Mouse (Mus musculus) spleen, postnatal 4 days (tissue): ENCODE measurements around the gene Crygb.
"Not testable (repeated sequence)": the region's sequence is repeated elsewhere in the genome, so short reads cannot be mapped to it uniquely, and the experiment has no call there.

Experiments used
- DNase-seq, 2 experiments: peaks; one replicate each; pipeline ENCODE4 v3.0.0; 2022; ENCODE audit warnings: low spot score in 2 of 2

The Crygb gene

GRCm38 (mm10) chr1:65073589-65073988 is 8.5 kb downstream of the Crygb start, which contains the start of gene Crygc:
Gene Crygc (minus strand): TSS chr1:65073689.
- DNase-seq, result no peak

GRCm38 (mm10) chr1:65067842-65068241 is 14.2 kb downstream of the Crygb start:
- no peak for DNase-seq

GRCm38 (mm10) chr1:65064201-65064600 is 17.9 kb downstream of the Crygb start:
- DNase-seq, result no peak

- no peak for DNase-seq
These were observed 18.7 kb downstream of the Crygb start, which contains the start of gene Crygd for GRCm38 (mm10) chr1:65063352-65063751. Gene Crygd (minus strand): TSS chr1:65063452.

GRCm38 (mm10) chr1:65052140-65052539 is 29.9 kb downstream of the Crygb start:
- DNase-seq, result no peak

GRCm38 (mm10) chr1:65051696-65052095 is 30.4 kb downstream of the Crygb start:
- no peak for DNase-seq

GRCm38 (mm10) chr1:65050952-65051351 is 31.1 kb downstream of the Crygb start, which contains the start of gene Cryge:
Gene Cryge (minus strand): TSS chr1:65051149.
- not testable (repeated sequence) for DNase-seq

- no peak for DNase-seq
These were observed 33.3 kb downstream of the Crygb start for GRCm38 (mm10) chr1:65048781-65049180.

- no peak for DNase-seq
These were observed 35.5 kb downstream of the Crygb start for GRCm38 (mm10) chr1:65046401-65047109.

GRCm38 (mm10) chr1:65043433-65043832 is 38.7 kb downstream of the Crygb start:
- DNase-seq, result no peak

- DNase-seq, result no peak
These were observed 40.3 kb downstream of the Crygb start for GRCm38 (mm10) chr1:65041837-65042236.

- no peak for DNase-seq
These were observed 41.3 kb downstream of the Crygb start for GRCm38 (mm10) chr1:65040806-65041205.

- DNase-seq, result no peak
These were observed 42.4 kb downstream of the Crygb start for GRCm38 (mm10) chr1:65039679-65040078.

GRCm38 (mm10) chr1:65037542-65037941 is 44.5 kb downstream of the Crygb start:
- DNase-seq, result no peak

GRCm38 (mm10) chr1:65035513-65035912 is 46.6 kb downstream of the Crygb start:
- DNase-seq, result no peak

- DNase-seq, result no peak
These were observed 49.4 kb downstream of the Crygb start, which contains the start of gene Akr1cl for GRCm38 (mm10) chr1:65032641-65033040. Gene Akr1cl (minus strand): TSS chr1:65032759.
